Mouse (Mus musculus): ENCODE results near the gene Bsdc1. TPM values are rescaled to one million over a fixed set of nuclear protein-coding genes. Genes with fewer than 3 reads are reported as not detected.
"Not testable (repeated sequence)": the region's sequence is repeated elsewhere in the genome, so short reads cannot be mapped to it uniquely, and the experiment has no call there.

Gene Bsdc1
- polyA plus RNA-seq, 1 experiment from 2014 or later: 32.8 TPM

- Histone ChIP-seq H3K4me3 (no peak overlapping the region), H3K4me1 (no peaks in the 10 kb centered on the region), H3K27me3 (no peaks in the 10 kb centered on the region), H3K9ac (no peak overlapping the region), H3K36me3 (ENCODE audit: poor library complexity, severe bottlenecking) (no peaks in the 10 kb centered on the region), H3K9me3 (replicated peaks) (no peaks in the 10 kb centered on the region), H3K27ac (no peak overlapping the region), H3K4me2 (no peak overlapping the region)
- 3% methylated on average over 5 of the region's 5 CpGs for WGBS
- peak; percentile 74 for ATAC-seq
Measured at GRCm38 (mm10) chr4:129455265-129455664, 6.1 kb upstream of the Bsdc1 start.

DNA sequence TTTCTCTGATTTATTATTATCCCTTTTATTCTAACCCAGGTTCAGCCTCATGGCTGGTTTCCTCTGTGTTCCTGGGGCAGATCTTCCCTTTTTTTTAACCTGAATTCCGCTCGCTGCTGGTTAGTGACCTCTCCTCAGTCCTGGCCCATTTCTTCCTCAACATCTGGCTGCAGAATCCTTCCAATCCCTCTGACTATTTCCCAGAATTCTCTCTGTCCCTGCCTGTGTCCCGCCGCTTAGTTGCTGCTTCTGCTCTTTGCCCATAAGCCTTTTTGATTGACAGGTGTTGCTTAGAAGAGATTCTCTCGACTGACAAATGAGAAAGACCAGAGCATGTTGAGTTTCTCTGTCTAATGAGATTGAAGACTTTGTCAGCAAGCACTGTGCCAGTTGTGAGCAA lies 5.3 kb upstream of the Bsdc1 start:
- Histone ChIP-seq H3K4me2 (no peak overlapping the region), H3K4me3 (no peak overlapping the region), H3K36me3 (ENCODE audit: poor library complexity, severe bottlenecking) (no peaks in the 10 kb centered on the region), H3K4me1 (no peaks in the 10 kb centered on the region), H3K27ac (no peak overlapping the region), H3K9ac (no peak overlapping the region), H3K27me3 (no peaks in the 10 kb centered on the region), H3K9me3 (replicated peaks) (no peaks in the 10 kb centered on the region)
- WGBS: 56% methylated on average over 5 of the region's 5 CpGs
- ATAC-seq: no peak

DNA sequence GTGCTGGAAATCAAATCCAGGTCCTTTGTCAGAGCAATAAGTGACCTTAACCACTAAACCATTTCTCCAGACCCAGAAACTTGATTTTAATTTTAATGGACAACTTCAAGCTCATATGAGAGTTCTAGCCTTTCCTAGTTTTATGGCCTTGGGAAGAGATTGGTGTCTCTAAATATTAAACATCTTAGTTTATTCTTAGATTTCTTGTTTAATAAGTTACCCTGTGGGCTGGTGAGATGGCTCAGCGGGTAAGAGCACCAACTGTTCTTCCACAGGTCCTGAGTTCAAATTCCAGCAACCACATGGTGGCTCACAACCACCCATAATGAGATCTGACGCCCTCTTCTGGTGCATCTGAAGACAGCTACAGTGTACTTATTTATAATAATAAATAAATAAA lies 4.1 kb upstream of the Bsdc1 start:
- WGBS: 70% methylated on average over 2 of the region's 2 CpGs

DNA sequence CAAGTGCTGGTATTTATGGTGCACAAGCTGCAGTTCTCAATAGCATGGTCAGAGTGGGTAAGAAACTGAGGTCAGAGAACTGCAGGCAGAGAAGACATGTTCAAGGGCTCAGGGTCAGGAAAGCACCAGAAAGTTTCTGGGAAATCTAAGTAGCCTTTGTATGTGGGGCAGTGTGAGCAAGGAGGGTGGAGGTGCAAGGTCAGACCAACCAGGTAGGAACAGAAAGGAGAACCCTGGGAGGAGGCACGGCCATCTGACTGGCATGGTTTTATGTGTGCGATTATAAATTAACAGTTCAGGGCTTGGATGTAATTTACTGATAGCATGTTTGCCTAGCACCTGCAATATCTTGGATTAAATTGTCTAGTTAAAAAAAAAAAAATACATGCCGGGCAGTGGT lies 1.7 kb upstream of the Bsdc1 start:
- Histone ChIP-seq H3K27ac (no peak overlapping the region), H3K4me1 (peaks cover 12% of the 10 kb centered on the region), H3K9ac (no peak overlapping the region), H3K4me2 (no peak overlapping the region), H3K9me3 (replicated peaks) (no peaks in the 10 kb centered on the region), H3K4me3 (no peak overlapping the region), H3K27me3 (no peaks in the 10 kb centered on the region), H3K36me3 (ENCODE audit: poor library complexity, severe bottlenecking) (peaks cover 13% of the 10 kb centered on the region)
- WGBS: 87% methylated on average over 3 of the region's 3 CpGs
- no peak for ATAC-seq

More for the DNA sequence above, 4.1 kb upstream of the Bsdc1 start:
- not testable (repeated sequence) for H3K9me3 ChIP-seq (replicated peaks); ATAC-seq; H3K27ac ChIP-seq; H3K4me1 ChIP-seq; H3K9ac ChIP-seq; H3K4me3 ChIP-seq; H3K36me3 ChIP-seq (ENCODE audit: poor library complexity, severe bottlenecking); H3K27me3 ChIP-seq; H3K4me2 ChIP-seq

DNA sequence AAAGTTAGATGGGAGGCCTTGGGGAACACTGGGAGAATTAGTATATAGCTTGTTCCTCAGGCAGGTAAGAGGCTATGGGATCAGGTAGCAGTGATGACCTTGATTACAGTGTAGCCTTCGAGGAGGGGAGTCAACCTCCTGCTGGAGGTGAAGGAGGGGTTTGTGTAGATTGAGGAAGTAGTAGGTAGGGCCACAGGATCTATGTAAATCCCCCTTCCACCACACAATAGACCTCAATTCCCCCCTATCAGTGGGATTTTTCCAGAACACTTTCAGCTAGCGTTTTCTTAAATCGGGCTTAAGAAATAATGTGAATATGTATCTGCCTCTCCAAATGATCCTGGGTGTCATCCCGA lies 576 bp upstream of the Bsdc1 start:
- WGBS: 1% methylated on average over 4 of the region's 4 CpGs
- H3K9me3 ChIP-seq (replicated peaks): no peaks in the 10 kb centered on the region
- no peaks in the 10 kb centered on the region for H3K27me3 ChIP-seq
- peaks cover 24% of the 10 kb centered on the region for H3K36me3 ChIP-seq (ENCODE audit: poor library complexity, severe bottlenecking)
- H3K4me2 ChIP-seq: peak overlapping the region; percentile 63
- H3K4me3 ChIP-seq: peak overlapping the region; percentile 86
- peak; percentile 22 for ATAC-seq
- peaks cover 12% of the 10 kb centered on the region for H3K4me1 ChIP-seq
- H3K27ac ChIP-seq: peak overlapping the region; percentile 92
- peak overlapping the region; percentile 71 for H3K9ac ChIP-seq

DNA sequence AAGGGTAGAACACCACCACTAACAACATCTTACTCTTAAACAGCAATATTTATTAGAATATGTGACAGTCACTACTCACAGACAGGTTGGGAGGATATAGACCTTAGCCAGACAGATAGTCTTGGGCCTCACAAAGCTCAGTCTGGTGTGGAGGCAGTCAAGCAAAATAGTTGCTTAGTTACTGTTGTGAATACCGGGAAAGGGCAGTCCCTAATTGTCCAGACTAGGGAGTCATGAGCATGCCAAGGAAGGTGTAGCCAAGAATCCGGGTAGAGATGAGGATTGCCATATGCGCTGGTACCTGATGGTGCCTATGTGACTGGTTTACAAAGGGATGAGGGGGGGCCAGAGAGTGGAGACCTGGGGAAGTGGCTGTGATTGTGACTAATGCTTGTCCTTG lies 737 bp downstream of the Bsdc1 start:
- peak overlapping the region; percentile 86 for H3K4me3 ChIP-seq
- no peaks in the 10 kb centered on the region for H3K27me3 ChIP-seq
- peaks cover 37% of the 10 kb centered on the region for H3K36me3 ChIP-seq (ENCODE audit: poor library complexity, severe bottlenecking)
- no peak overlapping the region for H3K27ac ChIP-seq
- peaks cover 12% of the 10 kb centered on the region for H3K4me1 ChIP-seq
- no peak for ATAC-seq
- peak overlapping the region; percentile 80 for H3K9ac ChIP-seq
- H3K9me3 ChIP-seq (replicated peaks): no peaks in the 10 kb centered on the region
- peak overlapping the region; percentile 80 for H3K4me2 ChIP-seq
- 48% methylated on average over 3 of the region's 3 CpGs for WGBS

GRCm38 (mm10) chr4:129463097-129464059 lies 2.0 kb downstream of the Bsdc1 start:
- 88% methylated on average over 24 of the region's 24 CpGs for WGBS
- peak overlapping the region; percentile 80; the same call in 1 of the 2 replicates for H3K4me2 ChIP-seq

GRCm38 (mm10) chr4:129464286-129464815 lies 3.0 kb downstream of the Bsdc1 start:
- Histone ChIP-seq H3K4me3 (no peak overlapping the region), H3K27ac (no peak overlapping the region), H3K27me3 (no peaks in the 10 kb centered on the region), H3K4me2 (no peak overlapping the region), H3K36me3 (ENCODE audit: poor library complexity, severe bottlenecking) (peaks cover 60% of the 10 kb centered on the region), H3K4me1 (peaks cover 12% of the 10 kb centered on the region), H3K9ac (no peak overlapping the region), H3K9me3 (replicated peaks) (no peaks in the 10 kb centered on the region)
- no peak for ATAC-seq
- WGBS: 88% methylated on average over 4 of the region's 4 CpGs

More at GRCm38 (mm10) chr4:129463097-129464059, 2.0 kb downstream of the Bsdc1 start:
- Histone ChIP-seq H3K9ac (no peak overlapping the region), H3K27me3 (no peaks in the 10 kb centered on the region), H3K36me3 (ENCODE audit: poor library complexity, severe bottlenecking) (peaks cover 50% of the 10 kb centered on the region), H3K9me3 (replicated peaks) (no peaks in the 10 kb centered on the region), H3K4me3 (no peak overlapping the region), H3K4me1 (peaks cover 12% of the 10 kb centered on the region), H3K27ac (no peak overlapping the region)
- no peak for ATAC-seq

DNA sequence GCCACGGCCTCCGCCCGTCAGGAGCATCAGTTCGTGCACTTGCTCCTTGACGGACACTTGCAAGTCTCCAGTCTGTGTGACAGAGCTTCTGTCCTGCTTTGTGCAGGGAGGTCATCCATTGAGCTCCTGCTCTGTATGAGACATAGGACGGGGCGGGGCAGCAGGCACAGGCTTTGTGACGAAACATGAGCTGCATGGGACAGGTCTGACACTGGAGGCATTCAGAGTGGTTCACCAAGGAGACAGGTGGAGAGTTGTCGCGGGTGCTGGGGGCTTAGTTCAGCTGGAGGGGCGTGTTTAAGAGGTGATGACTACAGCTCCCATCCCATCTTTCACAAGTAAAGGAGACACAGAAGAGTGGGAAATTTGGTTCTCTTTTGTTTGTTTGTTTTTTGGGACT lies 14.7 kb downstream of the Bsdc1 start:
- no peak for ATAC-seq
- H3K27me3 ChIP-seq: no peaks in the 10 kb centered on the region
- no peak overlapping the region for H3K9ac ChIP-seq
- WGBS: 89% methylated on average over 11 of the region's 11 CpGs
- H3K4me2 ChIP-seq: no peak overlapping the region
- peaks cover 95% of the 10 kb centered on the region for H3K36me3 ChIP-seq (ENCODE audit: poor library complexity, severe bottlenecking)
- H3K27ac ChIP-seq: no peak overlapping the region
- H3K9me3 ChIP-seq (replicated peaks): no peaks in the 10 kb centered on the region
- no peaks in the 10 kb centered on the region for H3K4me1 ChIP-seq
- H3K4me3 ChIP-seq: no peak overlapping the region

DNA sequence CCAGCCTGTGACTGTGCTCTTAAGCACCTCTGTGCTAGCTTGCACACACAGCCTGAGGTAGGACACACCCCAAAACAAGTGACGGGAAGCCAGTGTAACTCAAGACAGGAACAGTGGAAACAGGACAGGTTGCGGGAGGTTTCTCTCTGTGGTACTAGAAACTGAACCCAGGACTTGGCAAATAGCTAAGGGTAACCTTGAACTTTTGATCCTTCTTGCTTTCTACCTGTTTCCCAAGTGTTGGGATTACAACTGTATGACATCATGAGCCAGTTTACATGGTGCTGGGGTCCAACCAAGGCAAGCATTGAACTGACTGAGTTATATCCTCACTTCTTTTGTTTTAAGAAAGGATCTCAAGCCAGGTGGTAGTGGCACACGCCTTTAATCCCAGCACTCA lies 18.5 kb downstream of the Bsdc1 start:
- no peak for ATAC-seq
- H3K36me3 ChIP-seq (ENCODE audit: poor library complexity, severe bottlenecking): peaks cover 98% of the 10 kb centered on the region
- 91% methylated on average over 3 of the region's 3 CpGs for WGBS

GRCm38 (mm10) chr4:129481090-129481489 lies 19.7 kb downstream of the Bsdc1 start:
- Histone ChIP-seq H3K9me3 (replicated peaks) (no peaks in the 10 kb centered on the region), H3K9ac (no peak overlapping the region), H3K4me2 (no peak overlapping the region), H3K36me3 (ENCODE audit: poor library complexity, severe bottlenecking) (peaks cover 99% of the 10 kb centered on the region), H3K4me3 (no peak overlapping the region), H3K27ac (no peak overlapping the region), H3K4me1 (no peaks in the 10 kb centered on the region), H3K27me3 (no peaks in the 10 kb centered on the region)
- 96% methylated on average over 1 of the region's 1 CpGs for WGBS
- ATAC-seq: no peak

More for the DNA sequence above, 18.5 kb downstream of the Bsdc1 start:
- Histone ChIP-seq H3K4me2 (no peak overlapping the region), H3K9ac (no peak overlapping the region), H3K9me3 (replicated peaks) (no peaks in the 10 kb centered on the region), H3K27ac (no peak overlapping the region), H3K27me3 (no peaks in the 10 kb centered on the region), H3K4me3 (no peak overlapping the region), H3K4me1 (no peaks in the 10 kb centered on the region)

- Histone ChIP-seq H3K27ac (no peak within 1 kb of the TSS), H3K9ac (peak within 1 kb of the TSS; percentile 55)
- WGBS: 4% methylated on average over 69 of the region's 70 CpGs
Measured at GRCm38 (mm10) chr4:129490972-129491880, 29.8 kb downstream of the Bsdc1 start, which contains the start of the genes Tssk3 and Fam229a. Gene Tssk3, minus strand, starts transcription at chr4:129491022. Gene Fam229a, plus strand, starts transcription at chr4:129491190.

More at GRCm38 (mm10) chr4:129490972-129491880, 29.8 kb downstream of the Bsdc1 start, which contains the start of the genes Tssk3 and Fam229a:
- no peaks in the 10 kb centered on the region for H3K9me3 ChIP-seq (replicated peaks)
- H3K4me2 ChIP-seq: peak within 1 kb of the TSS; percentile 63
- no peak; the same call in 1 of the 2 replicates for ATAC-seq
- peaks cover 31% of the 10 kb centered on the region for H3K36me3 ChIP-seq (ENCODE audit: poor library complexity, severe bottlenecking)
- peaks cover 23% of the 10 kb centered on the region for H3K4me1 ChIP-seq
- H3K4me3 ChIP-seq: peak within 1 kb of the TSS; percentile 37
- H3K27me3 ChIP-seq: peaks cover 28% of the 10 kb centered on the region
